Mouse (Mus musculus) ZHBTc4 (cell line): ENCODE measurements around the gene Marco.

Experiments used
- DNase-seq: peaks from one replicate; pipeline ENCODE4 v3.0.0-alpha.2; 2011; ENCODE audit warnings: low read depth, low spot score

Gene Marco

DNA sequence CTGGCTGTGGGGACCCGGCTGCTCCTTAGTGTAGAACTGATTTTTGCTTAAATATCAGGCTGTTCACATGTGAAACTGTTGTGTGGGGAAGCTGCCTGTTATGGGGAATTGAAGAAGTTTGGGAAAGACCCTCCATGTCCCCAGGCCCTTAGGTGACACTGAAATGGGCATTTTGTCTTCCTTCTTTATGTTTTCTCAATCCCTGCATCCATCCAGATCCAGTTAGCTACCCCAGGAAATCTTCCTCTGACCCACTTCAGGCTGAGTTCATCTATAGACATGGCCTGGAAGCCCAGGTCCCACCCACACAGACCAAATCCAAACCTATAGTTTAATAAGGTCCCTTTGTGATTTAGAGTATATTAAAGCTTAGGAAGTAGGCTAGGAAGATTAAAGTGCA is at the start of gene Marco:
TSS of gene Marco (minus strand) at position 101 of the 400 bp plus-strand sequence.
- no peak for DNase-seq

DNA sequence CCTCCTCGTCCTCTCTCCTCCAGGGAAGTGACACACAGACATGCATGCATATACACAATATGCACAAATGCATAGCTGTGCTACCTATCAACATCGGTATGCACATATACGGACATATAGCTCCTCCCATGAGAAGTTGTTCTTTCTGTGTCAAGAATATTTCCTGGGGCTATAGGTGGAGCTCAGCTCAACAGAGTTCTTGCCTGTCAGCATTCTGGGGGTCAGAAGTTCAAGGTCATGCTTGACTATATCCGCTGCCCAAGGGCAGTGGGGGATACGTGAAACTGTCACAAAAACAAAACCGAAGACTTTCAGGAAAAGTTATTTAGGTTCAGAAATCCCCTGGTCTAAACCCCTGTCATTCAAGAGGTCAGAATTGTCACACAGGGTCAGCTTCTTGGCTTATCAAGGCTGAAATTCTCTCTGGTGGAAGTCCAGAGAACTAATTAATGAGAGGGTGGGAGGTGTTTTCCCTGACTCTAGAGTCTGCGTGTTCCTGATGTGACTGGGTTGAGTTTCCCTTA is 34.7 kb upstream of the Marco start:
- DNase-seq = peak; percentile 55

DNA sequence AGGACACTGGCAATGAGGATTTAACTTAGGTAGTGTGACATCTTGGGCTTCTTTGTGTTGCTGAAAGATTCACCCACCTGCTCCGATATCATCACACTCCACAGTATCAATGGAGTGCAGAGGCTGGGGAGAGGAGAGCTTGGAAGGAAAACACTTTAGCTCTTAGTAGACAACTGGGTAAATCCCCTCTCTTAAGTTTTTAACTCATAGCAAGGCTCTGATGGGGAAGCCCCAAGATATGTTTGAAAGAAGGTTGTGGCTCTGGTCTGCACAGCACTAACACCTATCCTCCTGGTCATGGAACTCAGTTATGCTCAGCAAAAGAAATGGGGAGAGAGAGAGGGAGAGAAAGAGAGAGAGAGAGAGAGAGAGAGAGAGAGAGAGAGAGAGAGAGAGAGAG is 32.2 kb upstream of the Marco start:
- DNase-seq = no peak

DNA sequence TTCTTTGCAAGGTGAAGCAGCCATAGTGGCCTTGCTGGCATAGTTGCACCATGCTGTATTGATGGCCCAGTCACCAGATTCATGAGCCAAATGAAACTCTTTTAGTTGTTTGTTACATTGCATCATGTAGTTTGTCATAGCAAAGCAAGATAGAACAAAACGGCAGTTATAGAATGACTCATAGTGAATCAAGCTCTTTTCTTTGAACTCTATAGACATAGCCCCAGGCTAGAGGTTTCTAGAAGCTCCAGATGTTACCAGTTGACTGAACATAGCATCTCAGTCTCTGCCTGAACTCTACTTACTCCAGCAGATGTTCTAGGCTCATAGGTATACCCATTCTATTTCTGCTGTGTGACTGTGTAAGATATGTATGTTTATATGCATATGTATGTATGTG is 31.1 kb upstream of the Marco start:
- no peak for DNase-seq

DNA sequence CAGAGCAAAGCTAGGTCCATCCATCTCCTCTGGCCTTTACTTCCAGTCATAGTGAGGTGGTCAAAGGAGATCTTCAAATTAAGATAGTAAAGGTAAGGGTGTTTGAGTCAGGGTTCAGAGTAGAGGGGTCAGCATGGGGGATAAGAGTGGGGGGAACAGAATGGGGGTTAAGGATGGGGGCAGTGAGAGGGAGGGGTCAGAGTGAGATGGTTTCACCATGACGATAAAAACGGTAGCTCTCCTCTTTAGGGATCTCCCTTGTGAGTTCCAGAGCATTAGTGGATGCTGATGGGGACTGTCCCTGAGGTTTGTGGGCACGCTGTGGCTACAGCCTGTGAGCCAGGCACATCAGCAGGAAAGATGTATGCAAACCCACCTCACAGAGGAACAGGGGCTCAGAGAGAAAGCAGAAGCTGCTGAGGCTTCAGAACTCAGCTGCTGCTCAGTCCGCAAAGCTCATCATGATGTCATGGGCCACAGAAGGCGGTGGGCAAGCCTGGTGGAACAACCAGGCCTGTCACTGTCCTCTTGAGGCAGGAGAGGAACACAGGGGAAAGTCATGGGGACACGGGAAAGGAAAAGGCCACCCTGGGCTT is 27.6 kb upstream of the Marco start:
- DNase-seq = no peak

DNA sequence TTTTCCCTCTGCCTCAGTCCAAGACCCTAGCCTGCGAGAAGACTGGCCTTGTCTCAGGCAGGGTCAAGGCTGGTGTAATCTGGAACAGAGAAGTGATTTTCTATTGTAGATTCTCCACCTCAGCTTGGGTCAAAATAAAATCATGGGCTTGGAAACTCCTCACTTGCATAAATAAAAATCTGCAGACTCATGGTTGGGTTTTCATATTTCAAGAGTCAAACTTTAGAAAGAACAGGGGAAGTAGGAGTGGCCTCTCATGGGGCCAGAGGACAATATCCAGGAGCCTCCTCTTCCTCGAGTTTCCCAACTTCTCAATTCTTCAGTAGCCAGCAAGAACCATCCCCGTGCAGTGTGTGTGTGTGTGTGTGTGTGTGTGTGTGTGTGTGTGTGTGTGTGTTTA is 26.9 kb upstream of the Marco start:
- no peak for DNase-seq

DNA sequence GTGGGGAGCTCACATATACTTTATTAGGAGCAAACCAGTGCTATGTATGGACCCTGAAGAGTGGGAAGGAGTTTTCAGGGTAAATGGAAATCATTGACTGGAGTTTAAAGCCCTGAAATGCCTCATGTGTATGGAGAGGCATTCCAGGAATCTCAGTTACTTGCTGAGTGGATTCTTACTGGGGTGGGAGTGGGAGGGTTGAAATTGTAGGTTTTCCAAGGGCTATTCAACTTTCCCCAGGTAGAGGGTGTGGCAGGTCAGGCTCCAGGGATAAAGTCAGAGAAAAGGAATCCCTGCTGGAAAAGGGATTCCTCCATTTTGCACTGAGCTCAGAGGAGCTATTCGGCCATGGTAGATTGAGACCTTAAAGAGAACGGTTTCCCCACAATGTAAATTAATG is 25.1 kb upstream of the Marco start:
- peak; percentile 72 for DNase-seq

DNA sequence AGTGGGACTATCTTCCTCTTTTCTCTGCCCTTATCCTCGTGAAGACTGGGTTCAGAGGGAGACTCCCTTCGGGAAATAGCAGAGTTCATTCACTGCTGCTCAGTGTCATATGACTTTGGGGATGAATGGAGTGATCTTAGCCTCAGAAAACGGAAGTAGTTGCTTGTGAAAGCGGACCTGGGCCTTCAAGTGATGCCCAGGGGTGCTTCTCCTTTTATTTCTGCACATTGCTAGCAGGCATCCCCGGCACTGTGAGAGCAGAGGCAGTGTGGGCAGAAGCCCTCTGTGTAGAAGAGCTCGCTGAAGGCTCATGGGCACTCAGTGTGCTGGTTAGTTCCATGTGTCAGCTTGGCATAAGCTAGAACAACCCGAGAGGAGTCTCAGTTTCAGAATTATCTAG is 12.8 kb upstream of the Marco start:
- DNase-seq = no peak

DNA sequence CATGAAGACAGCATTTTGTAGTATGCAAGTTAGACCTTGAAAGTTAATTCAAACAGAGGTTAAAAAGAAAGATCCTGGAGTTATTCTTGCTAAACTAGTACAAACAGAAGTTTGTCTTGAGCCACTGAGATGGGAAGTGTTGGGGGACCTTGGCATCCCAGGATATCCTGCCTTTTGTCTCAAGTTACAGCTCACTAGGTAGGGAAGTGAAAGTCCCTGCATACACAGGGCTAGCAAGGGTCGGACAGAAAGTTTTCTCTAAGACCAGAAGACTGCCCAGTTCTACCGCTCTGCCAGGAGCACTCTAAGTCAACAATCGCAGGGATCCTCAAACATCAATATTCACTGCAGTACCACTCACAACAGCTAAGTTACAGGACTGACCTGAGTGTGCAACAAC is 5.5 kb upstream of the Marco start:
- no peak for DNase-seq

DNA sequence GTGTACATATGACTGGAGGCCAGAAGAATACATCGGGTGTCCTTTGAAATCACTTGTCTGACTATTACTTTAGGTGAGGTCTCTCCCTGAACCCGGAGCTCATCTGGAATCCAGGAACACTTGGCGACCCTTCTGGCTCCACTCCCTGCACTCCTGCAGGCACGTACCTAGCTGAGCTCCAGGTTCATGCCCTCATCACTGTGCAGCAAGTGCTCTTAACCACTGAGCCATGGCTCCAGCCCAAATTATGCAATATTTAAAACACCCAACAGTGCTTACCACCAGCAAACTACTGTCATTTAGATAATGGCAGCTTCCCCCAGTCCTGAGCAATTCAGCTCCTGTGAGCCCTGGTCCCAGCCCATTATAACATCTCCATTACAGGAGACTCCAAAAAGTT is 4.2 kb upstream of the Marco start:
- no peak for DNase-seq

DNA sequence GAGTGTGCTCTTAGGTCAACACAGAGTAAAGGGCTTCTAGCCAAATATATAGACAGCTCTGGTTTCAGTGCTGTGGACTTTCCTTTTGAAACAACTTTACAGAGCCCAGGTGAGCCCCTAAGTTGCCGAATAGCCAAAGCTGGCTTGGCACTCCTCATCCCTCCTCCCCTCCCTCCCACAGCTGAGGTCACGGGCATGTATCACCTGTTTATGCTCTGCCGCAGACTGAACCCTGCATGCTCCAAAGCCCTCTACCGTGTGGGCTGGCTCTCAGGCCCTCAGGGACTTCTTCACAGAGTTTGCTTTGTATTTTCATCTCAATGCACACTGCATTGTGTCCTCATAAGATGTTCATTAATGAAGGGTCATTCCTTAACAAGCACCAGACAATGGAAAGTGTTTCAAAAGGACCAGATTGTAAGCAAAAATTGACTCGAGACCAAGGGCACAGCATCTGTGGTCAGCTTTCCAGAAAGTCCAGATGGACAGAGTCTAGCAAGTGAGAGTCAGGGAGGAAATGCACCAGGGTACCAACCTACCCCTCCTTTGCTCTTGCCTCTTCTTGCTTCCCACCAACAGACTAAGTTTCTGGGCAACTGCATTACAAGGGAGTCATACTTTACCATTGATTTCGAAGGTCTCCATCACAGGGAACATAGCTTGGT is 646 bp downstream of the Marco start:
- DNase-seq = no peak

DNA sequence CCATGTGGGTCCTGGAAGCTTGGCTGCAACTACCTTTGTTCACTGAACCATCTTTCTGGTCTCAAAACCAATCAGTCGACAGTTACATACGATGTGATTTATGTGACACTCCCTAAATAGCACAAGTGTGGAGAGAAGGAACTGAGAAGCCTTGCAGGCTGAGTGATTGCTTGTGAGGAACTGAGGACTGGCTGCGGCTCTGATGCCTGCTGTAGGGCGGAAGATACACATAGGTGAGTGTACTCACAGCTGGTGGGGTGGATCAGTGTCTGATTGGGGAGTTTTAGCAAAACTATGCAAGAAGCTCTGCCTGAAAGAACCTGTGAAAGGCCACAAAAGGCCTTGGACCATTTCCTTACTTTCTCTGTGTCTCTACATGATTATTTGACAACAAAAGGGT is 3.3 kb downstream of the Marco start:
- DNase-seq = no peak

DNA sequence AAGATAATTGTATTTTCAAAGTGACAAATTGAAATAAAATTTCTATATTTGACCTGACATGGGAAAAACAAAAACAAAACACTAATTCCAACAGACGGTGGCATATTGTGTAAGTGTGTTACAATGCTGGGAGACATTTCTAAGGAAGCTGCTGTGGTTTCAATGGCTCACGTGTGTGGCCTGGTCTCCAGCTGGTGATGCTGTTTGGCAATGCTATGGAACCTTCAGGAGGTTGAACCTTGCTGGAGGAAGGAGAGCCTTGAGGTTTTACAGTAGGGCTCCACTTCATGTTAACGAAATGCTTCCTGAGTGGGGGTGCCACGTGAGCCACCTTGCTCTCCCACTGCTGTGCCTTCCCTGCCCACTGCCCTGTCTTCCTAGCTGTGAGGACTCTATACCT is 6.8 kb downstream of the Marco start:
- no peak for DNase-seq

DNA sequence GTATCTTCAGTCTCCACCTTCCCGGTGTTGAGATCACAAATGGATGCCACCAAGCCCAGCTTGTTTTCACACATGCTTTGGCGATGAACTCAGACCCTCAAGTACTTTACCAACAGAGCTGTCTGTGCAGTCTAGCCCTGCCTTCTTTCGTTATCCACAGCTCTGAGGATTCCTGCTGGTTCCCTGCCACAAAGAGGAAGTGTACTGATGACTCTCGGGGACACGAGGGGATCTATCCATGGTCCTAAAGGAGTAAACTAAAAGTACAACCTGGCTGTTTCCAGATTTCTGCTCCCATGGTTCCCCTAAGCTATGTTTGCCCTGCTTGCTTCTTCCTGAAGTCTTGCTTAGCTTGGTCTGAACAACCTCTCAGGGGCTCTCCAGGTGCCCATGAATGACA is 23.9 kb downstream of the Marco start:
- DNase-seq = peak; percentile 56

DNA sequence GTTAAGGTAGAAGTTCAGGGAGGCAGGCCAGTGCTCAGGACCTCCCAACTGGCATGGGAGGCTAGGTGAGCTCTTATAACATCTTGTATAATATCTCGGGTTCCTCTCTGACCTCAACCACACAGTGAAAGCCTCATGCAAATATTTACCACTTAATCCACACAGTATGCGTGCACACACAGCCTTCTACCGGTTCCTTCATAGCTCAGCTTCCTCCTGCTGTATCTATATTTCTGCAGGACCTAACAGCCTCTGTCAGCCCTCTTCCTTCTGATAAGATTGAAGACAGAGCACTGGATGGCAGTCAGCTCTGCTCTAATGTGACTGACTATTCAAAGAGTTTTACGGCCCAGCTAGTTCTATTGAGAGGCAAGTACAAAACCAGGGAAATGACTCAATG is 30.0 kb downstream of the Marco start:
- no peak for DNase-seq

DNA sequence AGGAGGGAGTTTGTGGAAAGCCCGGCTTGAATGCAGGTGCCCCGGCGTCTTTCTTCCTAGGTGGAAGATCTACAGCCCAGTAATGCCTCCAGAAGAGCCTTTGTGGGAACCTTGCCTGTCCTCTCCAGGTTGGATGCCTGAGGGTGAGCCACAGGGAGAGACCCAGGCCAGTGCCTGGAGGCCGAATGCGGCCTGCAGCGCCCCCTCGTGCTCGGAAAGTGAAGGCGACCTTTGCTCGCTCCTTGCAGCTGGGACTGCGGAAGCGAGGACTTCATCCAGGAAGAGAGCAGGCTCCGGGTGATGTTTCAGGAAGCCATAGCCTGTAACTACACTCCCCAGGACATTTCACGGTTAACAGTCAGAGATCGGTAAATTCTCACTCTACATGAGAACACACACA is 35.9 kb downstream of the Marco start:
- DNase-seq = peak; percentile 92

DNA sequence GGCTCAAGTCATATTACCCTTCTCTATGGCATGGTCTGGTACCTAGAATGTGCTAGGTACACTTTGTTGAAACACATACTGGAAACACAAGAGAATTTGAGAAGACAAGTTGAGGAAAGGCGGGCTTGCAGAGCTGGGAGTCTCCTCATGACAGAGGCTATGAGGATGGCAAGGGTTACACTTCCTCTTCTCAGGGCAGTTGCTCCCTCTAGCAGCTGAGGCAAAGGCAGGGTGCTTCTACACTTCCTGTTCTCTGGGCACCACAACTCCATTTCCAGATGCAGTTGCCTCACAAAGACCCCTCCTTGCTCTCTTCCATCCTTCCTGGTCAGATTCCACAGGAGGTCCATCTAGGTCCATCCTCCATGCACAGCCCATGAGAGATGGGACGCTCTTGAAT is 37.5 kb downstream of the Marco start:
- no peak for DNase-seq

DNA sequence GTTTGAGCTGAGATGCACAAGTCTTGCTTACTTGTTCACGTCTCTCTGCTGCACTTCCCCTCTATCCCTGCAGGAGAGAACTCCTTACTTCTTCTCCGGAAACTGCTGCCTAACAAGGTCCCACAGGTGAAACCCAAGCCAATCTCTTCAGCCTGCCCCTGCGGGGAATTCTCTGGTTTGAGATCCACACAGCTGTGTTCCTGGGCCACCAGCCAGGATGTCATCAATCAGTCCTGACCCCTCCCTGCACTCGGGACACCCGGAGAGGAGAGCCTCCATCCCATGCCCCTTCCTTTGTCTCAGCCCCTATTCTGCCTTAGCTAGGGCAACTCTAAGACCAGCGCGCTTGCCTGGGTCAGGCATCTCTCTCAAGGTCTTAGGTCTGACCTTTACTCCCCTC is 38.1 kb downstream of the Marco start:
- peak; percentile 61 for DNase-seq

DNA sequence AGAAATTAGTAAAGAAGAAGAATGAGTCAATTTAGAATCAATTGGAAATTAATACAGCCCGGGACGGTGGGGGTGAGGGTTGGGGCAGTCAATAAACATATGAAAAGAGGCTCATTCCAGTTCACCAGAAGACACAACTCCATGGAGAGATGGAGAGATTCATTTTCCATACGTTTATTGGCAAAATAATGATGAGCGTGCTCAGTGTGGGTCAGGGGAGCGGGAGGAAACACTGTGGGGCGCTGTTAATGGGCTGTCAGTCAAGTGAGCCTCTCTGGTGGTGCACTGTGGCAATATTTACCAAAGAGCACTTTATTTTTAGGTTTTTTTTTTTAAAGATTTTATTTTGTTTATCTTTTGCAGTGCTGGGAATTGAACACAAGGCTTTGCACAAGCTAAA is 45.8 kb downstream of the Marco start:
- DNase-seq = no peak

DNA sequence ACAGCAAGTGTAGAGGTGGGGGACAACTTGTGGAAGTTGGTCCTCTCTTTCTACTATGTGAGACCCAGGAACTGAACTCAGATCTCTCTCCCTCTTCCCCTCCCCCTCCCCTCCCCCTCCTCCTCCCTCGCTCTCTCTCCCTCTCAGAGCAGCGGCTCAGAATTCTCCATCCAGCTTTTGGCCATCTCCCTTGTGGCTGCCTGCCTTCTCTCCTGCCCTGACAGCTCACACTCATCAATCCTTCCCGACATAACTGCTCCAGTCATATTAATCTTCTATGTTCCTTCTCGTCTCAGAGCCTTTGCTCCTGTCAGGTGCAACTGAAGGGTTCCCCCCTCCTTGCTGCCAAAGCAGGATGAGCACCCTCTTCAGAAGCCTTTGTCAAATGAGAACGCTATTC is 46.3 kb downstream of the Marco start:
- DNase-seq = no peak

DNA sequence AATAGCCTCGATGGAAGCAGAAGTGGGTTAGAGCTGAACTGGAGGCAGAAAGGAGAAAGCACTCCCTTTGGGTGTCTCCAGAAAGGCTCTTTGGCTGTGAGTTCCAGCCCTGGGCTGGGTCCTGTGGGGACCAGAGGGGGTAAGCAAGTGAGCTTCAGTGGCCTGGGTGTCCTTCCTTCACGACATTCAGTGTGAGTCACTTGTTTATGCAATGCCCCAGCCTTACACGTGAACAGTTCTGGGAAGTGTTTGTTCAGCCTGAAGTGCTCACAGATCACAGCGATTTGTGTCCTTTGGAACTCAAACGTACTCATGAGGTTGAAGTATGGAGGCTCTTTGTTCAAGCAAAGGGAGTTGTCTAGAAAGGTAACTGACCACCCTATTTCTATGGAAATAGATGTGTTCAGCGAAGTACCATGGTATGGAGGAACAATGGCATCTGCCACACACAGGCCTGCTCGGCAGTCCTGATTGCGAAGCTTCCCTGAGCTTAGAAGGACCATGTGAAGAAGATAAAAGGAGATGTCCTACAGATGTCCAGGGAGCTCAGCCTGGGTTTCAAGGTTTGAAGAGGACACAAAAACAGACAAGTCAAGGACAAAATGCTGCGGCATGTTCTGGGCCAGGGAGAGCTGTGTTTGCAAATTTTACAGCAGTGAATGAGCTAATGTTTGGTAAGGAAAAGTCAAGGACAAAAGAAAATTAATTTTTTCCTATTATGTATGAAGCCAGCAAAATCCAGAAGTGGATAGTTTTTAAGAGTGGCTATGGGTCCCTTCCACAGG is 53.1 kb downstream of the Marco start:
- peak; percentile 43 for DNase-seq

DNA sequence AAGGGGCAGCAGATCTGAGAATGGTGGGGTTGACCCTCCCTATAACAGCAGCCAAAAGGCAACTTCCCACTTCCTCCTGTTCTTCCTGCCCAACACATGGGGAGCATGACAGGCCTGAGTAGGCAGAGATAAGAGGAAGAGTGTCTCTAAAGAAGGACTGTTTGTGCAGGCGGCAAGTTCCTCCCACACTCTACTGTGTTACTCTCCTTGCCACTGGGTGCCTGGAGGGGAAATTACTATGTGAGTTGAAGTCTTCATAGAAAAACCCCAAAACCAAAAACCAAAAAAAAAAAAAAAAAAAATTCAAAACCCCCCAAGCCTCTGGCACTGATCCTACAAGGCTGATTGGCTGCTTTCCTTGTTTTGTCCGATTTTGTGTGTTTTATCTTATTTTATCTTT is 55.2 kb downstream of the Marco start:
- no peak for DNase-seq

DNA sequence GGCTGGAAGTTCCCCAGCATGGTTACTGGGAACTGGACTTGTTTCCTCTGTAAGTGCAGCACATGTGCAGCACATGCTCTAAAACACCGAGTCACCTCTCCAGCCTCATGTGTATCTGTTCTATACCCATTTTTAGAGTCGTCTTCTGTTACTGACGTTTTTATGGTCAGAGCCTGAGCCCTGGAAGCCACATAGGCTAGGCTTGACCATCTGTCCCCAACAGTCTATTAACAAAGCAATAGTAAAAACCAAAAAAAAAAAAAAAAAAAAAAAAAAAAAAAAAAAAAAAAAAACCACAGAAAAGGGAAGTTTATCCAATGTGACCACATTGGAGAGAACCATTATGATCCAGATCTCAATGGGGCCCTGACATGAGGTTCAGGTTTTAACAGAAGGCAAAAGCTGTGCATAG is 61.6 kb downstream of the Marco start:
- no peak for DNase-seq
